Mouse (Mus musculus) midbrain, embryonic 15.5 days (tissue): ENCODE data around the gene Sun2. TPM values are rescaled to one million over a fixed set of nuclear protein-coding genes. Genes with fewer than 3 reads are reported as not detected.
A peak's percentile ranks its signal among the peaks of the same experiment; 100 is the strongest.

ENCODE experiments used
- ATAC-seq: fragments of 200-750 bp; cut with Nextera tagmentation; replicated peaks from 2 replicates; pipeline ENCODE4 v1.8.0; 2017; ENCODE audit warnings: moderate TSS enrichment
- H3K27ac ChIP-seq: fragments of 300-500 bp; sonication (generic); 2 replicates; pipeline ENCODE4 v1.5.1; 2015; ENCODE audit warnings: mild to moderate bottlenecking, inconsistent platforms
- H3K27me3 ChIP-seq: fragments of 300-500 bp; sonication (generic); replicated peaks from 2 replicates; pipeline ENCODE4 v1.6.1; 2015; ENCODE audit warnings: inconsistent platforms
- H3K36me3 ChIP-seq: fragments of 300-500 bp; sonication (generic); replicated peaks from 2 replicates; pipeline ENCODE4 v1.6.1; 2015; ENCODE audit warnings: inconsistent platforms
- H3K4me1 ChIP-seq: fragments of 300-500 bp; sonication (generic); 2 replicates; pipeline ENCODE4 v1.6.1; 2015; ENCODE audit warnings: inconsistent platforms
- H3K4me2 ChIP-seq: fragments of 300-500 bp; sonication (generic); 2 replicates; pipeline ENCODE4 v1.6.1; 2015; ENCODE audit warnings: inconsistent platforms, mild to moderate bottlenecking, moderate library complexity
- H3K4me3 ChIP-seq: fragments of 300-500 bp; sonication (generic); 2 replicates; pipeline ENCODE4 v1.5.1; 2015; ENCODE audit warnings: mild to moderate bottlenecking, inconsistent platforms
- H3K9ac ChIP-seq: fragments of 300-500 bp; sonication (generic); 2 replicates; pipeline ENCODE4 v1.6.1; 2015; ENCODE audit warnings: mild to moderate bottlenecking, inconsistent platforms
- H3K9me3 ChIP-seq: fragments of 300-500 bp; sonication (generic); 2 replicates; pipeline ENCODE4 v1.6.1; 2016; ENCODE audit warnings: inconsistent platforms
- WGBS: fragments of 180-500 bp; shearing (Covaris S2); methylation state at CpG from one replicate; pipeline ENCODE4 v1.1.7; 2015; ENCODE audit warnings: mixed read lengths; 5-methylcytosine and 5-hydroxymethylcytosine counted together
- polyA plus RNA-seq: library from polyadenylated mRNA; unstranded; fragments of >200 nt; fragmentation: Nextera tagmentation; extraction: Ambion mirVana; gene quantifications from 2 replicates; pipeline ENCODE4 v1.2.1, GENCODE M21; 2015

Gene Sun2
- polyA plus RNA-seq, 1 experiment from 2014 or later, result 7.6 TPM

- no peak for ATAC-seq
- WGBS, result 93% methylated on average over 5 of the region's 5 CpGs
- no peak overlapping the region for H3K4me3 ChIP-seq
- H3K4me1 ChIP-seq, result no peaks in the 10 kb centered on the region
- no peaks in the 10 kb centered on the region for H3K27me3 ChIP-seq
- peaks cover 20% of the 10 kb centered on the region for H3K36me3 ChIP-seq
- no peak overlapping the region for H3K4me2 ChIP-seq
- no peaks in the 10 kb centered on the region for H3K9me3 ChIP-seq
- H3K9ac ChIP-seq, result no peak overlapping the region
- H3K27ac ChIP-seq, result no peak overlapping the region
Observed at GRCm38 (mm10) chr15:79708229-79708822, 34.0 kb downstream of the Sun2 start.

DNA sequence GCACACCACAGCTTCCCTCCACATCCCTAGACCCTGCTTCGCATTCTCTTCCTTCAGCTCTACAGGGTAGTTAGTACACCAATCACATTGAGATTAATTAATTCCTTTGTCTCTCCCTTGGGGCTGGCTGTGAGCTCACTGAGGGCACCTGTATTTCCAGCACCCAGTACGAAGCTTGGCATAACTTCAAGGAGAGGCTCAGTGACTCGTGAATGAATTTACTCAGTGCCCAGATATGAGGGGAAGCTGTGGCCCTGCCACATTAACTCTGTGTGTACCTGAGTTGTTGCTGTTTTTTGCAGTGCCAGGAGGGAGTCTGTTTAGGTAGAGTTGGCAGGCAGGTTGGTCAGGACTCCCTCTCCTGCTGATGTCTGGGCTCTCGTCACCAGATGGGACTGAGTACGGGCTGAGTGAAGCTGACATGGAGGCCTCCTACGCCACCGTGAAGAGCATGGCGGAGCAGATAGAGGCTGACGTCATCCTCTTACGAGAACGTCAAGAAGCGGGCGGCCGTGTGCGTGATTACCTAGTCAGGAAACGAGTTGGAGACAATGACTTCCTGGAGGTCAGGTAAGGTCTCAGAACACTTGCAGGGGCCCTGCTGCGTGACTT, 35.6 kb downstream of the Sun2 start:
- H3K36me3 ChIP-seq, result peaks cover 8% of the 10 kb centered on the region
- H3K9ac ChIP-seq, result no peak overlapping the region
- H3K27ac ChIP-seq, result no peak overlapping the region

DNA sequence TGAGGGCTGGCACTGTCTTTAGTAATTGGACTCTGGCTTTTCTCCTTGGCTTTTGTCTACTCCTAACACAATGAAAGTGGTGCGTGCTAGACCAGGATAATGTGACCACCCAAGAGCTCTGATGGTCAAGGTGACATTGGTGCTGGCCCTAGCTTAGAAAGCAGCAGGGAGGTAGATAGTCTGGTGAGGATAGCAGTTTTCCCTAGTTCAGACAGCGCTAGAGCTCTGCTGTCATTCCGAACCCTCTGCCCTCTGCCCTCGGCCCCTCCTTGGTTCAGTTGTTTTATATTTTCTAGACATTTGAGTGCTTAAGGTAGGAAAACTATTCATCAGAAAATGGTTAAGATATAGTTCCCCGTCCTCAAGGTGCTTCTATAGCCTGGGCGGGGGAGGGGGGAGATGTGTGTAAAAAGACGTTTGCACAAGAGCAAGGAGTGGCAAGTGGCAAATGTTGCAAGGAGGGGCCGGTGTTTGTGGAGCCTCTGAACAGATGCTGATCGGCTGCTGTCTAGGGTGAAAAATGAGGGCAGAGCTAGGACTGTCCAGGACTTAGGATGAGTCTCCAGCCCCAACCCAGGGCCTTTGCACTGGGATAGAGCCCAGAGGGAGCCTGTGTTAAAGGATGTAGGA, 44.7 kb downstream of the Sun2 start:
- Histone ChIP-seq H3K4me2 (no peak overlapping the region), H3K9ac (no peak overlapping the region), H3K27me3 (no peaks in the 10 kb centered on the region), H3K4me1 (peaks cover 12% of the 10 kb centered on the region), H3K9me3 (no peaks in the 10 kb centered on the region), H3K36me3 (no peaks in the 10 kb centered on the region; the same call in 1 of the 2 replicates), H3K4me3 (no peak overlapping the region), H3K27ac (peak overlapping the region; percentile 45; the same call in 1 of the 2 replicates)
- WGBS, result 84% methylated on average over 9 of the region's 9 CpGs
- ATAC-seq, result no peak

More for the DNA sequence above, 35.6 kb downstream of the Sun2 start:
- no peaks in the 10 kb centered on the region for H3K27me3 ChIP-seq
- no peak overlapping the region for H3K4me3 ChIP-seq
- 92% methylated on average over 17 of the region's 17 CpGs for WGBS
- no peak for ATAC-seq
- no peaks in the 10 kb centered on the region for H3K4me1 ChIP-seq
- H3K4me2 ChIP-seq, result no peak overlapping the region
- H3K9me3 ChIP-seq, result no peaks in the 10 kb centered on the region

- Histone ChIP-seq H3K27ac (peak overlapping the region; percentile 45; the same call in 1 of the 2 replicates), H3K27me3 (no peaks in the 10 kb centered on the region), H3K4me1 (peaks cover 19% of the 10 kb centered on the region), H3K9ac (no peak overlapping the region), H3K9me3 (no peaks in the 10 kb centered on the region), H3K4me3 (no peak overlapping the region), H3K36me3 (no peaks in the 10 kb centered on the region; the same call in 1 of the 2 replicates), H3K4me2 (no peak overlapping the region)
- WGBS, result 67% methylated on average over 6 of the region's 6 CpGs
- ATAC-seq, result no peak
Observed at GRCm38 (mm10) chr15:79697011-79697410, 45.3 kb downstream of the Sun2 start.

DNA sequence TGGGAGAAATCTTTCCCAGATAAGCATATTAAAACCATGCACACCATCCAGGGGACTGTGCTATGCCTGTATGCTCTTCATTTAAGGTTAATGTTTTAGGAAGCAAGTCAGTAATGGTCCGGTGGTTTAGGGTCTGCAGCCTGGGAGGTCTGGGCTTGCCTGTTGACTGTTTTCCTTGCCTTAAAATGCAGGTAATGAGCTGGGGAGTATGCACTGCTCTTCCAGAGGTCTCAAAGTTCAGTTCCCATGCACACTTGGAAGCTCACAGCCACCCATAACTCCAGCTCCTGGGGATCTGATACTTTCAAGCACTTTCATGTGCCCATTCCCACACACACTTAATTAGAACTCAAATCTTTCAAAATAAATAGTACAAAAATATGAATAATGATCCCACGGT, 45.8 kb downstream of the Sun2 start:
- no peaks in the 10 kb centered on the region; the same call in 1 of the 2 replicates for H3K36me3 ChIP-seq
- no peak overlapping the region for H3K4me2 ChIP-seq
- H3K9me3 ChIP-seq, result no peaks in the 10 kb centered on the region
- no peak overlapping the region for H3K4me3 ChIP-seq
- H3K27me3 ChIP-seq, result no peaks in the 10 kb centered on the region
- 97% methylated on average over 2 of the region's 2 CpGs for WGBS
- no peak for ATAC-seq
- H3K4me1 ChIP-seq, result peaks cover 24% of the 10 kb centered on the region
- H3K9ac ChIP-seq, result no peak overlapping the region
- H3K27ac ChIP-seq, result no peak overlapping the region

DNA sequence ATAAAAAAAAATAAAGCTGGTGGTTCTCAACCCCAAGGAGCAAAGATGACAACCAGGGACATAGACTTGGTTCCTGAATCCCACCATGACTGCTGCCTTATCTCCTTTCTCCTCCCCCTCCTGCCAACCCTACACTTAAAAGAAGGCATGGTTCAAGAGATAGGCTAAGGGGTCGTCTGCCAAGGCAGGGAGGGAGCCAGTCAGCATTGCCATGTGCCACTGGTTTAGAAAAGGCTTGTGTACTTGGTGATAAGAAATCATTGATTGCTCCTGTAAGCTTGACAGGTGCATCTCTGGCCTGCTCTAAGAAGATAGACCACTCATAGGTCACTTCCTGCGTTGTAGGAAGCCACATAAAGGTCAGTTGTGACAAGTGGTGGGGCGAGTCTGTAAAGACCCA, 46.8 kb downstream of the Sun2 start:
- Histone ChIP-seq H3K4me3 (no peak overlapping the region), H3K4me1 (peaks cover 25% of the 10 kb centered on the region), H3K9ac (no peak overlapping the region), H3K4me2 (no peak overlapping the region), H3K27me3 (no peaks in the 10 kb centered on the region), H3K27ac (no peak overlapping the region), H3K36me3 (no peaks in the 10 kb centered on the region; the same call in 1 of the 2 replicates), H3K9me3 (no peaks in the 10 kb centered on the region)
- WGBS, result 79% methylated on average over 3 of the region's 3 CpGs
- ATAC-seq, result no peak

- H3K27ac ChIP-seq, result no peak overlapping the region
- 91% methylated on average over 4 of the region's 4 CpGs for WGBS
- no peak overlapping the region for H3K4me2 ChIP-seq
- H3K9me3 ChIP-seq, result no peaks in the 10 kb centered on the region
- H3K4me3 ChIP-seq, result no peak overlapping the region
- no peak overlapping the region for H3K9ac ChIP-seq
- H3K4me1 ChIP-seq, result peaks cover 31% of the 10 kb centered on the region
- ATAC-seq, result no peak
- H3K36me3 ChIP-seq, result no peaks in the 10 kb centered on the region; the same call in 1 of the 2 replicates
- H3K27me3 ChIP-seq, result no peaks in the 10 kb centered on the region
Observed at GRCm38 (mm10) chr15:79694512-79694911, 47.8 kb downstream of the Sun2 start.

DNA sequence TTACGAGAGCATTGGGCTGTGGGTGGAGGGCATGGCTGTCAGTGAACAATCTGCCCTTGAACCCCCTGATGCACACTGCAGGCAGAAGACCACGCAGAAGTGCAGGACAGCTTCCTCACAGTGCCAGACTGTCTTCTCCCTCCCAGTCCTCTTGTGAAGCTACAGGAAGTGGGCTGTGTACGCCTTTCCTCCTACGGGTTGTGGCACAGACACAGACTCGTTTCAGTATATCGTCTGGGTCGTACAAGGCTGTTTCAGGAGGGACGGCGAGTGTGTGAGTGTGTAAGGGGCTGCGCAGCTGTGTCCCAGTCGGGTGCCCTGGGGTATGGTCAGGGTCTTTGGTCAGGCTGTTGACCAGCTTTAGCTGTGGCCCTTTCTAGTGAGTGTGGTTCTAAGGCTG, 48.6 kb downstream of the Sun2 start:
- Histone ChIP-seq H3K36me3 (no peaks in the 10 kb centered on the region; the same call in 1 of the 2 replicates), H3K9ac (no peak overlapping the region), H3K9me3 (no peaks in the 10 kb centered on the region), H3K27me3 (no peaks in the 10 kb centered on the region), H3K4me2 (no peak overlapping the region), H3K27ac (no peak overlapping the region), H3K4me3 (no peak overlapping the region), H3K4me1 (peaks cover 33% of the 10 kb centered on the region)
- no peak for ATAC-seq
- WGBS, result 90% methylated on average over 11 of the region's 11 CpGs

- peak overlapping the region; percentile 93; the same call in 1 of the 2 replicates for H3K4me2 ChIP-seq
- no peaks in the 10 kb centered on the region; the same call in 1 of the 2 replicates for H3K36me3 ChIP-seq
- H3K27ac ChIP-seq, result no peak overlapping the region
- H3K4me1 ChIP-seq, result peaks cover 39% of the 10 kb centered on the region
- no peaks in the 10 kb centered on the region for H3K9me3 ChIP-seq
- no peaks in the 10 kb centered on the region for H3K27me3 ChIP-seq
- no peak overlapping the region for H3K9ac ChIP-seq
- WGBS, result 71% methylated on average over 5 of the region's 5 CpGs
- no peak for ATAC-seq
- no peak overlapping the region for H3K4me3 ChIP-seq
Observed at GRCm38 (mm10) chr15:79692334-79692733, 50.0 kb downstream of the Sun2 start.

DNA sequence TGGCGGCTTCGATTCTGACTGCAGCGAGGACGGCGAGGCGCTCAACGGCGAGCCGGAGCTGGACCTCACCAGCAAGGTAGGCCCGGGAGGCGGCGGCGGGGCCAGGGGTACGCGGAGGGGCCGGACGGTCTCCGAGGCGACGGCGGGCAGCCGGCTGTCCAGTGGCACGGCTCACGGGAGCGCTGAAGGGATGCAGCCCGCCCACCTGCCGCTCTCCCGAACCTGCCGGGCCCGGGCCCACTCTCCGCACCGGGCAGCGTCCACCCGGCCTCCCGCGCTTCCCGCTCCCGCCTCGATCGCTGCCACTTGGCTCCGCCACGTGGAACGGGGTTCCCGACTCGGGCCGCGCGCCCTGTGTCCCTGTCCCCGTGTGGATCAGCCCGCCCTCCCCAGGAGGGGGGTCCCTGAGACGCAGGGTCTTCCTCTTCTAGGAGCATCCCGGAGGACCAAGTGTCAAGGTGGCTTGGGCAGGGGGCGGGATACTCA, 51.3 kb downstream of the Sun2 start:
- no peaks in the 10 kb centered on the region for H3K27me3 ChIP-seq
- H3K4me2 ChIP-seq, result peak overlapping the region; percentile 93
- peak overlapping the region; percentile 88 for H3K27ac ChIP-seq
- H3K9me3 ChIP-seq, result no peaks in the 10 kb centered on the region
- H3K36me3 ChIP-seq, result no peaks in the 10 kb centered on the region; the same call in 1 of the 2 replicates
- peak overlapping the region; percentile 86 for H3K4me3 ChIP-seq
- peaks cover 39% of the 10 kb centered on the region for H3K4me1 ChIP-seq
- H3K9ac ChIP-seq, result peak overlapping the region; percentile 77
- WGBS, result under 1% methylated on average over 52 of the region's 53 CpGs
- ATAC-seq, result peak; percentile 40

DNA sequence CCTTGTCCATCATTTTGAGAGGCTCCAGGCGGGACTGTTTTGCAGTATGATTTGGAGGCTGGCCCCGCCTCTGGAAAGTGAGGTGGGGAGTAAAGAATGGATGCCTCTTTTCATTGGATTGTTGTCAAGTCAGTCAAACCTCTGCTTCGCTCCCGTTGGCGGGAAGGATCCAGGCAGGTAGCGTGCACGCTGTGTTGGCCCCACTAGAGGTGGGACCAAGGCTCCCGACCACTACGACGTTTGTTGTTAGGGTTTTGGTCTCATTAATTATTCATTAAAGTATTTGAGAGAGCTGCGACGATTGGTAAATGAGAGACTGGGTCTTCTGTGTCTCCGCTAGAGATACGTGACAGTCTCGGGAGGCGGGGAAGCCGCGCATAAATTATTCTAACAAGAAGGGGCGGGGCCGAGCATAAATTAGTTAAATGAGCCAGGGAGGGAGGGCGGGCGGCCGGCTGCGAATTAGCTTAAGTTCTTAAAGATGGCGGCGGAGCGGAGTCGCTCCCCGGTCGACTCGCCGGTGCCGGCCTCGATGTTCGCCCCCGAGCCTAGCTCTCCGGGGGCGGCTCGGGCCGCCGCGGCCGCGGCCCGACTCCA, 51.8 kb downstream of the Sun2 start, which contains the start of gene Gtpbp1:
Gene Gtpbp1 (plus strand): TSS at position 420 of the 597 bp plus-strand sequence.
- Histone ChIP-seq H3K9ac (peak within 1 kb of the TSS; percentile 77), H3K36me3 (no peaks in the 10 kb centered on the region; the same call in 1 of the 2 replicates), H3K4me3 (peak within 1 kb of the TSS; percentile 86), H3K4me2 (peak within 1 kb of the TSS; percentile 93), H3K27ac (peak within 1 kb of the TSS; percentile 88), H3K27me3 (no peaks in the 10 kb centered on the region), H3K9me3 (no peaks in the 10 kb centered on the region), H3K4me1 (peaks cover 44% of the 10 kb centered on the region)
- WGBS, result under 1% methylated on average over 45 of the region's 45 CpGs
- peak; percentile 98 for ATAC-seq
